Mouse (Mus musculus): ENCODE data around the gene Cabp2. TPM values are rescaled to one million over a fixed set of nuclear protein-coding genes. Genes with fewer than 3 reads are reported as not detected.
"Not testable (repeated sequence)": the region's sequence is repeated elsewhere in the genome, so short reads cannot be mapped to it uniquely, and the experiment has no call there.

Cabp2 gene
- polyA plus RNA-seq, 1 experiment from 2014 or later: not detected

GRCm38 (mm10) chr19:4057389-4057788, 24.0 kb upstream of the Cabp2 start:
- no peaks in the 10 kb centered on the region for H3K9me3 ChIP-seq
- H3K4me2 ChIP-seq (replicated peaks): no peak overlapping the region
- WGBS: 84% methylated on average over 13 of the region's 13 CpGs
- ATAC-seq (ENCODE audit: low FRiP score, low read depth): no peak
- H3K4me3 ChIP-seq: no peak overlapping the region
- H3K4me1 ChIP-seq: 0 out of 2 replicates have a peak, but pooled peaks cover 3% of the 10 kb centered on the region
- H3K27me3 ChIP-seq: no peaks in the 10 kb centered on the region
- H3K27ac ChIP-seq: no peak overlapping the region
- no peak overlapping the region for H3K9ac ChIP-seq
- H3K36me3 ChIP-seq: no peaks in the 10 kb centered on the region

DNA sequence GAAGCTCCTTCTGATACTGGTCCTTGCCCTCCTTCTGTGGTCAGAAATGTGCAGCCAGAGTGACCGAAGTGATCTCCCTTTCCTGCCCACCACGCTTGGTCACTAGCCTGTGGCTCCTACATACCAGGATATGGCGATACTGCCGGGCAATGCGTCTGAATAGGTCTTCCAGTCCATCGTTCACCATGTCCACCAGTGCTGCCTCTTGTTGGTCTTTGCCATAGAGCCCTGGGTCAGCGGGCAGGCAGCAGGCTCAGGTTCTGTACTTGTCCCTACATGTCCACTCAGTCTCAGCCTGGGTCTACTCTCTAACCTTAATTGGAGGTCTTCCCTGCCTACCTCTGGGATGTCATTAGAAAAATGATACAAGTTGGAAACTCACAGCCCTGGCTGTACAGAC, 23.4 kb upstream of the Cabp2 start:
- H3K4me2 ChIP-seq (replicated peaks): no peak overlapping the region
- no peak overlapping the region for H3K27ac ChIP-seq
- 93% methylated on average over 7 of the region's 7 CpGs for WGBS
- no peak overlapping the region for H3K9ac ChIP-seq
- no peak overlapping the region for H3K4me3 ChIP-seq
- no peak for ATAC-seq (ENCODE audit: low FRiP score, low read depth)
- H3K9me3 ChIP-seq: no peaks in the 10 kb centered on the region
- no peaks in the 10 kb centered on the region for H3K36me3 ChIP-seq
- 0 out of 2 replicates have a peak, but pooled peaks cover 3% of the 10 kb centered on the region for H3K4me1 ChIP-seq
- no peaks in the 10 kb centered on the region for H3K27me3 ChIP-seq

GRCm38 (mm10) chr19:4058581-4058980, 22.8 kb upstream of the Cabp2 start:
- Histone ChIP-seq H3K27ac (no peak overlapping the region), H3K36me3 (no peaks in the 10 kb centered on the region), H3K9ac (no peak overlapping the region), H3K4me3 (no peak overlapping the region), H3K4me2 (replicated peaks) (no peak overlapping the region), H3K9me3 (no peaks in the 10 kb centered on the region), H3K4me1 (0 out of 2 replicates have a peak, but pooled peaks cover 3% of the 10 kb centered on the region), H3K27me3 (no peaks in the 10 kb centered on the region)
- ATAC-seq (ENCODE audit: low FRiP score, low read depth): no peak
- WGBS: 94% methylated on average over 5 of the region's 5 CpGs

GRCm38 (mm10) chr19:4059069-4059740, 22.2 kb upstream of the Cabp2 start, which contains the start of gene Gstp3:
TSS of gene Gstp3 (minus strand) at chr19:4059569.
- H3K9me3 ChIP-seq: no peaks in the 10 kb centered on the region
- H3K36me3 ChIP-seq: no peaks in the 10 kb centered on the region
- no peak within 1 kb of the TSS for H3K27ac ChIP-seq
- 80% methylated on average over 15 of the region's 15 CpGs for WGBS
- no peak for ATAC-seq (ENCODE audit: low FRiP score, low read depth)
- no peak within 1 kb of the TSS for H3K4me2 ChIP-seq (replicated peaks)
- H3K4me1 ChIP-seq: 0 out of 2 replicates have a peak, but pooled peaks cover 3% of the 10 kb centered on the region
- H3K9ac ChIP-seq: no peak within 1 kb of the TSS
- no peaks in the 10 kb centered on the region for H3K27me3 ChIP-seq
- no peak within 1 kb of the TSS for H3K4me3 ChIP-seq

- not testable (repeated sequence) for H3K36me3 ChIP-seq; H3K4me2 ChIP-seq (replicated peaks); ATAC-seq (ENCODE audit: low FRiP score, low read depth); H3K27ac ChIP-seq; H3K27me3 ChIP-seq; H3K4me3 ChIP-seq; H3K9me3 ChIP-seq; H3K9ac ChIP-seq; H3K4me1 ChIP-seq
- WGBS: 88% methylated on average over 8 of the region's 8 CpGs
Observed at GRCm38 (mm10) chr19:4060044-4060898, 21.1 kb upstream of the Cabp2 start.

DNA sequence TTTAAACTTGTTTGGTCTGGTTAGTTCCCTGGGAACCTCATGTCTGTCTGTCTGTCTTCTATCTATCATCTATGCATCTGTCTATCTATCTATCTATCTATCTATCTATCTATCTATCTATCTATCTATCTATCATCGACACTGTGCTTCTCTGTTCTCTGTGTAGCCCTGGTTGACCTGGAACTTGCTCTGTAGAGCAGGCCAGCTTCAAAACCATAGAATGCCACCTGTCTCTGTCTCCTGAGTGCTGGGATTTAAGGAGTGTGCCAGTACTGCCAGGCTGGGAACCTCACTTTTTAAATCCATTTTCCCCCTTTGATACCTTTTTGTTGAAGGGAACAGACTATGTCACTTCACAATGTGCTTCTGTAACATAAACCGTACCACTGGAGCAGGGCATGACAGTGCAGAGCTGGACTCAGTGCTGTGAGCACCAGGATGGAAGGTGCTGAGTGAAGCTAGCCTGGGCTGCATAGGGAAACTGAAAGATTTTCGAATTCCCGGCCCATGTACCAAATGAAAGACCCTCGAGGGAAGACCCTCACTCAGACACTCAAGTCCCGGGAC, 20.4 kb upstream of the Cabp2 start:
- WGBS: 90% methylated on average over 6 of the region's 6 CpGs
- Histone ChIP-seq H3K27me3 (no peaks in the 10 kb centered on the region), H3K9me3 (no peaks in the 10 kb centered on the region), H3K4me1 (0 out of 2 replicates have a peak, but pooled peaks cover 3% of the 10 kb centered on the region), H3K36me3 (no peaks in the 10 kb centered on the region), H3K9ac (no peak overlapping the region), H3K4me3 (no peak overlapping the region), H3K27ac (no peak overlapping the region), H3K4me2 (replicated peaks) (no peak overlapping the region)
- no peak for ATAC-seq (ENCODE audit: low FRiP score, low read depth)

GRCm38 (mm10) chr19:4063357-4063756, 18.0 kb upstream of the Cabp2 start:
- not testable (repeated sequence) for H3K9me3 ChIP-seq; ATAC-seq (ENCODE audit: low FRiP score, low read depth); H3K27me3 ChIP-seq; H3K4me2 ChIP-seq (replicated peaks); H3K4me1 ChIP-seq; H3K4me3 ChIP-seq; H3K9ac ChIP-seq; H3K36me3 ChIP-seq; H3K27ac ChIP-seq
- WGBS: 75% methylated on average over 4 of the region's 4 CpGs

DNA sequence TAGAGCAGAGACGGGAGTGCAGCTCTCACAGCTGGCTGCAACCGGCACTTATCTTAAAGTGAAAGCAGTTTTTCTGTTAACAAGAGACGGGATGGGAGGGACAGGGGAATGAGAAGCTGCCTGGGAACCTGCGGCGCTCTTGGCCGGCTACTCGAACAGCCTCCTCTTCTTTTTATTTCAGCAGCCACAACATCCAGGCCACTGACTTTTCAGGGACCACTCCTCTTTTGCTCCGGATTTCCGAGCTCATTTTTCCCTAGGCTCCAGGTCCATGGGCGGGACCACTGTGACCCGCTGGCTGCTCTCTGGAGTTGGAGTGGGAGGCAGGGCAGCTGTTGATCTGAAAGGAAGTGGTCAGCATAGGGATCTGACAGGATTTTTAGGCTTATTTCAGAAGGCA, 16.9 kb upstream of the Cabp2 start:
- 52% methylated on average over 7 of the region's 11 CpGs for WGBS
- ATAC-seq (ENCODE audit: low FRiP score, low read depth); H3K36me3 ChIP-seq; H3K4me3 ChIP-seq; H3K27me3 ChIP-seq; H3K9me3 ChIP-seq; H3K4me2 ChIP-seq (replicated peaks); H3K27ac ChIP-seq; H3K9ac ChIP-seq; H3K4me1 ChIP-seq: not testable (repeated sequence)

- Histone ChIP-seq H3K4me3 (no peak overlapping the region), H3K4me1 (no peaks in the 10 kb centered on the region), H3K27me3 (no peaks in the 10 kb centered on the region), H3K4me2 (replicated peaks) (no peak overlapping the region), H3K9me3 (no peaks in the 10 kb centered on the region), H3K27ac (no peak overlapping the region), H3K36me3 (no peaks in the 10 kb centered on the region), H3K9ac (no peak overlapping the region)
- WGBS: 70% methylated on average over 6 of the region's 6 CpGs
- ATAC-seq (ENCODE audit: low FRiP score, low read depth): no peak
Observed at GRCm38 (mm10) chr19:4066280-4066679, 15.1 kb upstream of the Cabp2 start.

- Histone ChIP-seq H3K4me1 (no peaks in the 10 kb centered on the region), H3K9me3 (no peaks in the 10 kb centered on the region), H3K27ac (no peak overlapping the region), H3K36me3 (no peaks in the 10 kb centered on the region), H3K9ac (no peak overlapping the region), H3K4me3 (no peak overlapping the region), H3K4me2 (replicated peaks) (no peak overlapping the region), H3K27me3 (no peaks in the 10 kb centered on the region)
- ATAC-seq (ENCODE audit: low FRiP score, low read depth): no peak
Observed at GRCm38 (mm10) chr19:4066877-4067276, 14.5 kb upstream of the Cabp2 start.

- not testable (repeated sequence) for H3K4me1 ChIP-seq; H3K36me3 ChIP-seq; H3K27me3 ChIP-seq; H3K9ac ChIP-seq; ATAC-seq (ENCODE audit: low FRiP score, low read depth); H3K9me3 ChIP-seq; H3K4me3 ChIP-seq; H3K4me2 ChIP-seq (replicated peaks); H3K27ac ChIP-seq
- 88% methylated on average over 2 of the region's 2 CpGs for WGBS
Observed at GRCm38 (mm10) chr19:4068242-4068641, 13.1 kb upstream of the Cabp2 start.

DNA sequence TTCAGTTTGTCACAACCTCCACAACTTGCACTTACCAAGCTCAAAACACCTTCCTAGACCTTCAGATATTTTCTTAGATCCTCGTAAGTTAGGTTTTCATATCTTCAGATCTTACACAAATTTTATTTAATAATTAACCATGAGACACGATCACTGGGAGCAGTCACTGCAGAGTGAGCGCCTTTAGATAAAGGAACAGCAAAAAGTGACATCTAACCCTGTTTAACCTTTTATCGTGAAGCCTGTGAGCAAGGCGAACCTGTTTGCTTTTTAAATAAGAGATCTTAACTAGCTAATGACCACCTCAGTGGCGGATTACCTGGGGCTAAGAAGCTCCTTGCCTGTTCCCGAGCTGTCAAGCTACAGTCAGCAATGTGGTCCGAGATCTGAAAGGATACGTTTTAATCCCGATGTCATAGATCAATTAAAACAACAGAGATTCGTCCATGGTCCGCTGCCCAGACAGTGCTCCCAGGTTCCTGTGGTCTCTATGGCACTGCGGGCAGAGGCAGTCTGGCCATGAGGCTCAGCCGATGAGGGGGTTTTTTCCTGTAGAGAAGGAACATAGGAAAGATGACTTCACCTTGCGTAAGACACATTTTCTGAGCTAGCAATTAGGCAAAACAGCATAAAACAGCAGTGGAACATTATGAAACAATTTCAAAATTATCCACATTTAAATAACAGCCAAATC, 12.5 kb upstream of the Cabp2 start:
- H3K9me3 ChIP-seq: no peaks in the 10 kb centered on the region
- H3K9ac ChIP-seq: no peak overlapping the region
- no peak overlapping the region for H3K4me2 ChIP-seq (replicated peaks)
- H3K27me3 ChIP-seq: no peaks in the 10 kb centered on the region
- H3K27ac ChIP-seq: no peak overlapping the region
- ATAC-seq (ENCODE audit: low FRiP score, low read depth): no peak
- H3K4me3 ChIP-seq: no peak overlapping the region
- H3K36me3 ChIP-seq: no peaks in the 10 kb centered on the region
- WGBS: 78% methylated on average over 15 of the region's 15 CpGs
- H3K4me1 ChIP-seq: no peaks in the 10 kb centered on the region
